Mouse (Mus musculus) intestine, embryonic 14.5 days (tissue): ENCODE measurements around the gene Ankrd50. TPM values are rescaled to one million over a fixed set of nuclear protein-coding genes. Genes with fewer than 3 reads are reported as not detected.

Experiments used
- ATAC-seq: fragments of 200-750 bp; cut with Nextera tagmentation; replicated peaks from 2 replicates; pipeline ENCODE4 v1.8.0; 2017; ENCODE audit warnings: low read depth, moderate number of reproducible peaks, moderate TSS enrichment, moderate library complexity; ENCODE audit not compliant: low FRiP score, low TSS enrichment
- DNase-seq: peaks from one replicate; pipeline ENCODE4 v3.0.0-alpha.2; 2018; ENCODE audit warnings: low spot score
- H3K27ac ChIP-seq: fragments of 300-500 bp; sonication (generic); 2 replicates; pipeline ENCODE4 v1.5.1; 2014; ENCODE audit warnings: low read depth, mild to moderate bottlenecking, control low read depth
- H3K27me3 ChIP-seq: fragments of 300-500 bp; sonication (generic); replicated peaks from 2 replicates; pipeline ENCODE4 v1.6.1; 2014; ENCODE audit warnings: low read length, control low read depth; ENCODE audit not compliant: control insufficient read depth, insufficient read depth
- H3K36me3 ChIP-seq: fragments of 300-500 bp; sonication (generic); 2 replicates; pipeline ENCODE4 v1.6.1; 2014; ENCODE audit warnings: low read length, control low read depth; ENCODE audit not compliant: control insufficient read depth, insufficient read depth
- H3K4me1 ChIP-seq: fragments of 300-500 bp; sonication (generic); replicated peaks from 2 replicates; pipeline ENCODE4 v1.6.1; 2014; ENCODE audit warnings: low read length, control low read depth, mixed read lengths; ENCODE audit not compliant: control insufficient read depth, insufficient read depth
- H3K4me2 ChIP-seq: fragments of 300-500 bp; sonication (generic); 2 replicates; pipeline ENCODE4 v1.6.1; 2014; ENCODE audit warnings: low read length
- H3K4me3 ChIP-seq: fragments of 300-500 bp; sonication (generic); 2 replicates; pipeline ENCODE4 v1.5.1; 2014; ENCODE audit warnings: low read depth, low read length, control low read depth, mixed read lengths
- H3K9ac ChIP-seq: fragments of 300-500 bp; sonication (generic); 2 replicates; pipeline ENCODE4 v1.6.1; 2014; ENCODE audit warnings: mild to moderate bottlenecking, low read length
- H3K9me3 ChIP-seq: fragments of 300-500 bp; sonication (generic); 2 replicates; pipeline ENCODE4 v1.6.1; 2016; ENCODE audit warnings: low read length, control low read depth; ENCODE audit not compliant: control insufficient read depth
- WGBS: fragments of 180-500 bp; shearing (Covaris S2); extraction: QIAGEN DNeasy Blood & Tissue Kit; methylation state at CpG from one replicate; pipeline ENCODE4 v1.1.7; 2014; 5-methylcytosine and 5-hydroxymethylcytosine counted together
- polyA plus RNA-seq: library from polyadenylated mRNA; unstranded; fragments of >200 nt; fragmentation: Nextera tagmentation; extraction: Ambion mirVana; gene quantifications from 2 replicates; pipeline ENCODE4 v1.2.1, GENCODE M21; 2014

Gene Ankrd50
- polyA plus RNA-seq, 1 experiment from 2014 or later: 23.6 TPM

DNA sequence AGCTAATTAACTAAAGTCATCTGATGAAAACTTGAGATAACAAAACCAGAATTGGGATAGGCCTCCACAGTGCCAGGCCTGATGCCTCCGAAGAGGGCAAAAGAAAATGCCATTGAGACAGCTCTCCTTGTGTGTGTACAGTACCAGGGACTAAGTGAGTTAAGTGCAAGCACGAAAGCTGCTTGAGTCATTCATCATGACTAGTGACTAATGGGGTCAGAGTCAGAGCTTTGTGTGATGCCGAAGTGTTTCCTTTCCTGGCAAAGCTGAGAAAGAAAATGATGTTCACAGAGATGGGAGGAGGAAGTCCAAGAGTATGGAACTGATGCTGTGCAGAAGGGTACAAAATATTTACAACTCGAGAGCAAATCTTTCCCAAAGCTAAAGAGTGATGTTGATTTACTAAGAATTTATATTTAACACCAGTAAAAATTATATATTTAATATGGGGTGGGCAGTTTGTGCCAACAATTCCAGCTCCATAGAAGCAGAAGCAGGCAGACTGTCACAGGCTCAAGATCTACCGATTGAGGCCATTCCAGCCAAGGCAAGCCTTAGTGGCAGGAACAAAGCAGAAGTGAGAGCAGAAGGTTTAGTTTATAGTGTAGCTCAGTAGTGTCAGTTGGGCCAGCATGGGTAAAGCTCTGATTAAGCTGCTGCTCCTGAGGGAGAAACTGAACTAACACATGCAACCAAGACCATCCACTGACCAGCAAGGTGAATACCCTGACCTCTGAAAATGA lies 25.0 kb downstream of the Ankrd50 start:
- no peak for ATAC-seq
- peaks cover 64% of the 10 kb centered on the region for H3K36me3 ChIP-seq
- H3K4me2 ChIP-seq: no peak overlapping the region

DNA sequence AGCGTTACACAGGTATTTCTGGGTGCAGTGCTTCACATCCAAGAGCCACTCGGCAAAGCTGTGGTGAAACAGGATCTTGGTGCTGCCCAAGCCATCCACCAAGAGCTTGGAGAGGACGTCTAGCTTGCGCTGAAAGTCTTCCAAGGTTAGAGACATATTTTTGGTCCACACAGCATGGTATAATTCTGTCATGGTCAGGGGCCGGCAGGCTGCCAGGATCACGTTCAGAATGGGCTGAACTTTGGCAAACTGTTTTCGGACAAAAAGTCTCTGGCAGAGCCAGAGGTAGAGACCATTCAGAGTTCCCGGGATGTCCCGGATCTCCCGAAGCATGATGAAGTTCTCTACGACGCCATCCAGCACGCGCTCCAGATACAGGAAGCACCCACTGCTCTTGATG lies 27.6 kb downstream of the Ankrd50 start:
- DNase-seq: no peak
- H3K9ac ChIP-seq: no peak overlapping the region
- peaks cover 75% of the 10 kb centered on the region for H3K36me3 ChIP-seq
- no peaks in the 10 kb centered on the region for H3K9me3 ChIP-seq
- no peak overlapping the region for H3K4me2 ChIP-seq
- H3K4me1 ChIP-seq: no peaks in the 10 kb centered on the region
- ATAC-seq: no peak
- WGBS: 97% methylated on average over 14 of the region's 14 CpGs
- H3K27ac ChIP-seq: no peak overlapping the region
- no peaks in the 10 kb centered on the region for H3K27me3 ChIP-seq
- H3K4me3 ChIP-seq: no peak overlapping the region

More for the DNA sequence above, 25.0 kb downstream of the Ankrd50 start:
- Histone ChIP-seq H3K4me3 (no peak overlapping the region), H3K4me1 (no peaks in the 10 kb centered on the region), H3K27me3 (no peaks in the 10 kb centered on the region), H3K9ac (no peak overlapping the region), H3K27ac (no peak overlapping the region), H3K9me3 (no peaks in the 10 kb centered on the region)
- no peak for DNase-seq
- 44% methylated on average over 5 of the region's 5 CpGs for WGBS

DNA sequence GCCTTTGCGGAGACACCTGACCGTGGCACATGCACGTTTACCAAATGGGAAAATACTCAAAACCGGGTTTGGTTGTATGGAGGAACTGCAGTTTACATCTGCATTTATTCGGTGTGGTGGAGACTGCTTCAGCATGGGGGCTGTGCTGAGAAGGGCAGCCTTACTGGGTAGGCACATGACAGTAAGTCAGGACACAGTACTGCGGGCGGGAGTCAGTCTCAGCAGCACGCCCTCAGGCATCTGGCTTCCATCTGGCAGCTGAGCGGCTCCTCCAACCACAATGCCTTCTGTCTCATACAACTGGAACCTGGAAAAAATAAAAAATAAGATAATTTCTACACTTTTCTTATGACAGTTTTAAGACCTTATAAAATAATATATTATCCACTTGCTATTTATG lies 32.4 kb downstream of the Ankrd50 start:
- Histone ChIP-seq H3K27me3 (no peaks in the 10 kb centered on the region), H3K4me2 (no peak overlapping the region), H3K4me1 (no peaks in the 10 kb centered on the region), H3K9ac (no peak overlapping the region), H3K27ac (no peak overlapping the region), H3K36me3 (peaks cover 72% of the 10 kb centered on the region), H3K4me3 (no peak overlapping the region), H3K9me3 (0 out of 2 replicates have a peak, but pooled peaks cover 3% of the 10 kb centered on the region)
- 84% methylated on average over 9 of the region's 9 CpGs for WGBS
- no peak for DNase-seq
- no peak for ATAC-seq

DNA sequence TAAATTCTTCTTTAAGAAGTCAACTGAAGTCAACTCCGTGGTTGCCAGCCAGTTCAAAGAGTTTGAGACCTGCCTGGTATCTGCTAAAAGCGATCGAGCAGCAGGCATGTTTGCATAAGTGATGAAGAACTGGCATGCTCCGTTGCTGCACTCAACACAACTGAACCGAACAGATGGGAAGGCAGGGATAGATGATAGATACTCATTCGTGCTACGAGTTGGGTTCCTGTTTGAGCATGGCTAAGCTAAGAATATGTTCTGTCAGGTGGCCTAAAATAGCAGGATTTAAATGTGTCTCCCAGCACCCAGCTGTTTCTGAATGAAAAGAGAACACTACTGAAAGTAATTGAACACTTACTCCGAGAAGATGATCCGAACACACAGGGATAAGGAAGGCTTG lies 38.1 kb downstream of the Ankrd50 start:
- Histone ChIP-seq H3K9ac (no peak overlapping the region), H3K9me3 (no peaks in the 10 kb centered on the region), H3K36me3 (peaks cover 16% of the 10 kb centered on the region), H3K4me1 (no peaks in the 10 kb centered on the region), H3K27me3 (no peaks in the 10 kb centered on the region), H3K4me3 (no peak overlapping the region), H3K27ac (no peak overlapping the region), H3K4me2 (no peak overlapping the region)
- no peak for ATAC-seq
- DNase-seq: no peak
- 89% methylated on average over 9 of the region's 9 CpGs for WGBS

DNA sequence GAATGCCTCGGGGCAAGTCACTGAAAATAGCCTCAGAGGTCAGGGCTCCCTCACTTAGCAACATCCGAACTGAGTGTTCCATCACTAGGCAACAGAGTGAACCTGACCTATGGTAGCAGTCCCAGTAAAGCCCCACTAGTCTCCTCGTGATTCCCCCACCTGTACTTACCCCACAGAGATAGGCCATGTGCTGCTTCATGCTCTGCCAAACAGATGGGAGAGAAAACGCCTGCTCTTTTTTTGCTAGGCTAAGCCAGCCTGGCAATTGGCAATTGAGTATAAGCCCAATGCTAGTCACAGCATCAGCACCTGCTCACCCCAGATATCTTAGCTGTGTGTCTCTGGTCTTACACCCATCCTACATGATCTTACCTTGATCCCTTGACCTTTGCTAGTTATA lies 40.8 kb downstream of the Ankrd50 start:
- Histone ChIP-seq H3K27me3 (no peaks in the 10 kb centered on the region), H3K9ac (no peak overlapping the region), H3K27ac (no peak overlapping the region), H3K9me3 (no peaks in the 10 kb centered on the region), H3K4me1 (no peaks in the 10 kb centered on the region), H3K4me2 (no peak overlapping the region), H3K36me3 (no peaks in the 10 kb centered on the region), H3K4me3 (no peak overlapping the region)
- ATAC-seq (no peak), DNase-seq (no peak)
- 69% methylated on average over 4 of the region's 4 CpGs for WGBS

DNA sequence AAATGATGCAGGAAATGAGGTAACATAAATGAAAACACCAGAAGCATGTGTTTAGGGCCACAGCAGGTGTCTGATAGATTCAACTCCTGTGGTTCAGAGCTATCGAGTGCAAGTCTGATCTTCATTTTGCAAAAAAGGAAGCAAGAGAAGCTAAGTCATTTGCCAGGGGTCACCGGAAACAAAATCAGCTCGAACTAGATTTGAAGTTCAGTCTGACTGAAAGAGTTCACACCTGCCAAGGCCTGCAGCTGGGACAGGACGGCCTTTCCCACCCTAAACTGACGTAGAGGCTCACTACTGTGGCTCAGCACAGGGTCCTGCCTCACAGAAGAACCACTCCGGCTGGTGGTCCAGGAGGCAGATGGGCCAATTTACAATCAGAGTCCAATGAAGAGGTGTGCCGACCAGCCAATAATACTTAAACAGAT lies 44.1 kb downstream of the Ankrd50 start:
- WGBS: 78% methylated on average over 7 of the region's 7 CpGs
- H3K27me3 ChIP-seq: no peaks in the 10 kb centered on the region
- H3K9ac ChIP-seq: no peak overlapping the region
- no peak overlapping the region for H3K27ac ChIP-seq
- H3K4me3 ChIP-seq: no peak overlapping the region
- H3K36me3 ChIP-seq: no peaks in the 10 kb centered on the region
- no peak overlapping the region for H3K4me2 ChIP-seq
- ATAC-seq (no peak), DNase-seq (no peak)
- no peaks in the 10 kb centered on the region for H3K9me3 ChIP-seq
- H3K4me1 ChIP-seq: no peaks in the 10 kb centered on the region

DNA sequence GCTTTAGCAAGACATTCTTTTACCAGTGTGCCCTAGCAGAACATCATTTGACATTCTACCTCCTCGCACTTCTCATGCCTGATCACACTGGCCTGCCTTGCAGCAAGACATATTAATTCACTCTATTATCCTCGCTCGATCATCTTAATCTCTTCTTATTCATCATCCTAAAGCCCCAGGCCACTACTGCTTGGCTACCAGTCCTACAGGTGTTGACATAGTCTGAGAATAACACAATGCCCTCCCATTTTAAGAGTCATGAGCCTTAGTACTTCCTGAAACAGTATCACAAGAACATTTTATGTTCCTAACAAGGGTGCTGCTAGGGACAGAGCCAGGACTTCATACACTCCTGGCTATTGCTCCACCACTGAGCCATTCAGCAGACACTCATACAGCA lies 48.0 kb downstream of the Ankrd50 start:
- Histone ChIP-seq H3K4me1 (0 out of 2 replicates have a peak, but pooled peaks cover 7% of the 10 kb centered on the region), H3K27ac (no peak overlapping the region), H3K9ac (no peak overlapping the region), H3K4me3 (no peak overlapping the region), H3K27me3 (no peaks in the 10 kb centered on the region), H3K4me2 (no peak overlapping the region), H3K36me3 (no peaks in the 10 kb centered on the region), H3K9me3 (no peaks in the 10 kb centered on the region)
- ATAC-seq (no peak), DNase-seq (no peak)
- 93% methylated on average over 3 of the region's 3 CpGs for WGBS

DNA sequence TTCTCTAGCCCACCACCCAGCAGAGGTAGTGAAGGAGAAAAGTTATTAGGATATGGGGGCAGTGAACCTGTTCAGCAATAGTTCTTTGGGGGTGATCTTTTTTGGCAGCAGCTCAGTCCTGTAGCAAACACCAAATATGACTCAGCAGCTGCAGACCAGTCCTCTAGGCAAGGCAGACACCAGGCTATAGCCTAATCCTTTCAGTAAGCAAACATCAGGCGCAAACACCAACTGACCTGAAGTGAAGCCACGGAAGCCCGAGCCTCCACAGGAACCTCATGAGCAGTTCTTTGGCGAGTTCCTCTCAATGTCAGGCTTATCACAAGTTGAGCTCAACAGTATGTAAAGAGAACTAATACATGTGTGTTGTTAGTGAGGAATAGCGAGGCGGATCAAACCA lies 48.8 kb downstream of the Ankrd50 start:
- ATAC-seq (no peak), DNase-seq (no peak)
- Histone ChIP-seq H3K4me3 (no peak overlapping the region), H3K9ac (no peak overlapping the region), H3K4me1 (0 out of 2 replicates have a peak, but pooled peaks cover 7% of the 10 kb centered on the region), H3K27me3 (no peaks in the 10 kb centered on the region), H3K4me2 (no peak overlapping the region), H3K36me3 (no peaks in the 10 kb centered on the region), H3K27ac (no peak overlapping the region), H3K9me3 (no peaks in the 10 kb centered on the region)
- WGBS: 75% methylated on average over 6 of the region's 6 CpGs

DNA sequence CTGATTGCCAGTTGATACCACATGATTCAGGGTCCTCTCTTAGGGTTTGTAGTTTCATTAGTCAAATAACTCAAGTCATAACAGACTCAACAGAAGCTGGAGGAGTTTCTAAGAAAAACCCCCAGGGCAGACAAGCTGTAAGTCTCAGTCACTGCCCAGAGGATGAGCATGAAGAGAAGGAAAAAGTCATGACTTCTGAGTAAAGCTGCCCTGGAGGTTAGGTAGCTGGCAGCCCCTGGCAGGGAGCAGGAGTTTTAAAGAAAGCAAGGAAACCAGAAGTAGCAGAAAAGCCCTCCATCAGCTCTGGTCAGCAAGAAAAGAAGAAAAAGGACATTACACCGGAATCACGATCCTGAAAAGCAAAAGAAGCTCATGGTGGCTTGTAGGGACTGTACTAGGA lies 50.2 kb downstream of the Ankrd50 start:
- no peak for DNase-seq
- 94% methylated on average over 2 of the region's 2 CpGs for WGBS
- Histone ChIP-seq H3K4me2 (no peak overlapping the region), H3K4me3 (no peak overlapping the region), H3K27me3 (no peaks in the 10 kb centered on the region), H3K27ac (no peak overlapping the region), H3K9ac (no peak overlapping the region), H3K4me1 (0 out of 2 replicates have a peak, but pooled peaks cover 7% of the 10 kb centered on the region), H3K9me3 (no peaks in the 10 kb centered on the region), H3K36me3 (no peaks in the 10 kb centered on the region)
- no peak for ATAC-seq
